Mouse (Mus musculus): Measurements from ENCODE around the gene Exosc10.

Gene Exosc10

DNA sequence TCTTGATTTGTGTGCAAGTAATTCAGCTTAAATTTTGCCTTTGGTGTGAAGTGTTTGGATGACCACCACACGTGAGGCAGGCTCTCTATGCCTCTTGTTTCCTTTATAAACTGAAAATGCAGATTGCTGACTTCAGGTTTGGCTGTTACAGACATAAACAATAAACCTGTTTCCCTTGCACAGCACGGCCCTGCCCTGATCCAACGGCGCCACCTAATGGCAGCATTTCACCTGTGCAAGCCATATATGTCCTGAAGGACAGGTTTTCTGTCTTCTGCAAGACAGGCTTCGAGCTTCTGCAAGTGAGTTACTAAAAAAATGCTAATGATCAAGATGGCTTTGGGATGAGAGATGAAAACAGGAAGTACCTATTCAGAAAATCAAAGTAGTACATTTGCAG lies 49.5 kb downstream of the Exosc10 start:
- 0 out of 2 replicates have a peak, but pooled peaks have one; percentile 35 for ATAC-seq (ENCODE audit: low TSS enrichment)

DNA sequence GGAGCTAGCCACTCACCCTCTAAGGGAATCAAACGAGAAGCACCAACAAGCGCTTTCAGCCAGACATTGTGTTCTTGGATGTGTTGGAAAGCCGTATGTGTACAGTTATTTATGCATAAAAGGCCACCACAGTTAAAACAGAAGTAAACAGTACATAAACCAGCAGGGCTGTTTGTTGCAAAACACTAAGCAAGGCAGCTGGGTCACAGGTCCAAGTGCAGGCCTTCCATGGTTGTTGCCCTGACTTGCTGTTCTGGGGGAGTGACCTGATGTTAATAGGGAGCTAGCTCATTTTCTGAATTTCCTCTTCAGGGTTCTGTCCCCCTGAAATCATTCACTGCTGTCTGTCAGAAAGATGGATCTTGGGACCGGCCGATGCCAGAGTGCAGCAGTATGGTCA lies 51.6 kb downstream of the Exosc10 start:
- ATAC-seq (ENCODE audit: low TSS enrichment) = no peak

DNA sequence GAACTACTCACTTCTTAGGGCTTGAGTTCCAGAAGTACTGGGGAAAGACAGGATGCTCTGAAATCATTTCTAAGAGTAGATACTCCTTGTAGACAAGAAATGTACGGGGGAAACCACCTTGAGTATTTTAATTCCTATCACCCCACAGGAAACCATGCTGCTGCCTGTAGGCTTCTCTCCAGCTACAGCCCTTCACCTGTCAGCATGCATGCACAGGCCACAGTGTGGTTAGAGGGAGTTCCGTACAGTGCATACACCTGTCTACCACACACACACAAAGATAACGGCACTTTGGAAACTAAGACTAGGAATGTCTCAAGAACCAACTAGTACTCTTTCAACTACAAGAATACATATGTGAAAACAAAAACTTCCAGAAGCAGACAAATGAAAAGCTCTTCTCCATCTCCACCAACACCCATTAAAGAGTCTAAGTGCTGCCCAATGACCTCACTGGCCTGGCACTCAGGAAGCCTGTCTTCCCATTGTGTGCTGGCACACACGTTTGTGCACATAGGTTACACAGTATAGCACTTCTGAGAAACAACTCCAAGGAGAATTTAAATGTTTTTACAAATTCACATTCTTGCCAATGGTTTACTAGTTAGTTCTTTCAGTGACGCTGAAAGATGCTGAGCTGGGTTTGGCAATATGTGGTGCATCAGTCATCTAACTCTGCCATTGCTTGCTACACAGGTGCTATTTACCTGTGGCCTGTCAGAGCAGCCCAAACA lies 52.6 kb downstream of the Exosc10 start:
- no peak for ATAC-seq (ENCODE audit: low TSS enrichment)

DNA sequence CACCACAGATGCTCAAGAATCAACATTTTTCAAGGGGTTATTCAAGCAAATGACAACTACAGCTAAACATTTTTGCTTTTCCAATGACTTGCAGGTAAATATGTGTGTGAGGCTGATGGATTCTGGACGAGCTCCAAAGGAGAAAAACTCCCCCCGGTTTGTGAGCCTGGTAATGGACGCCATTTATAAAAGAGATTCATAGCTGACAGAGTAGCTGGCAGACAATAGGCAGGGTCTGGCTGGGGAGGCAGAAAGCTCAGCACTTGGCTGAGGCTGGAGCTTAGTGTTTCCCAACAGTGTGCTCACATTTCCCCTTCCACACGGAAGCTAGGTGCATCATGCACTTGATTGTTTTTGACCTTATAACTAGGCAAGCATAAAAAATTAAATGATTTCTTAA lies 54.3 kb downstream of the Exosc10 start:
- ATAC-seq (ENCODE audit: low TSS enrichment) = no peak

DNA sequence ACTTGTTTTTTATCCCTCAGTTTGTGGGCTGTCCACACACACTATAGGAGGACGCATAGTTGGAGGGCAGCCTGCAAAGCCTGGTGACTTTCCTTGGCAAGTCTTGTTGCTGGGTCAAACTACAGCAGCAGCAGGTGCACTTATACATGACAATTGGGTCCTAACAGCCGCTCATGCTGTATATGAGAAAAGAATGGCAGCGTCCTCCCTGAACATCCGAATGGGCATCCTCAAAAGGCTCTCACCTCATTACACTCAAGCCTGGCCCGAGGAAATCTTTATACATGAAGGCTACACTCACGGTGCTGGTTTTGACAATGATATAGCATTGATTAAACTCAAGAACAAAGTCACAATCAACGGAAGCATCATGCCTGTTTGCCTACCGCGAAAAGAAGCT lies 55.5 kb downstream of the Exosc10 start:
- no peak for ATAC-seq (ENCODE audit: low TSS enrichment)

DNA sequence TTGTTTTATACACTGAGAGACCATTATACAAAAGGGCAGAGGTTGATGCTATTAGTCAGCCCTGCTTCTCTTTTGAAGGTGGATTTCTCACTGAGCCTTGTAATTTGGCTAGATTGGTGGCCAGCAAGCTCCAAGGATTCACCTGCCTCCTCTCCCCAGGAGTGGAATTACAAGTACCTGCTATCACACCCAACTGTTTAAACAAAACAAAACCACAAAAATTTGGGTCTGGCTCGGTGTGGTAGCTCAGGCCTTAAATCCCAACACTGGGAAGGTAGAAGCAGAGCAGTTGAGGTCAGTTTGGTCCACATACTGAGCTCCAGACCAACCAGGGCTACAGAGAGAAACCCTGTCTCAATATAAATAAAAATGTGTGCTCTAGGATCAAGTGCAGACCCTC lies 61.6 kb downstream of the Exosc10 start:
- no peak for ATAC-seq (ENCODE audit: low TSS enrichment)

DNA sequence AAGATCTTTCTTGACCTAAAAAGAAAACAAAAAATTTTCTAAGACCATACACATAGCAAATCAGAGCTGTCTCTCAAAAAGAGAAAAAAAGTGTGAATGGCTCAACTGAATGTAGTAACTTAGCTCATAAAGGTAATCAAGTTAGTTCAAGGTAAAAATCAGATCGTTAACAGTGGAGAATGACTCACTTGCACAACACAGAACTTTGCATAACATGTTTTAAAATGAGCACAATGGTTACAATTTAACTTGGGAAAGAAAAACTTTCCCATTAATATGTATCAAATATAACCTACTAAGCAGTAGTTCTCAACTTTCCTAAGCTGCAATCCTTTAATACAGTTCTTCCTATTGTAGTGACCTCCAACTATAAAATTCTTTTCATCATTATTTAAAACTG lies 62.5 kb downstream of the Exosc10 start:
- ATAC-seq (ENCODE audit: low TSS enrichment) = no peak

DNA sequence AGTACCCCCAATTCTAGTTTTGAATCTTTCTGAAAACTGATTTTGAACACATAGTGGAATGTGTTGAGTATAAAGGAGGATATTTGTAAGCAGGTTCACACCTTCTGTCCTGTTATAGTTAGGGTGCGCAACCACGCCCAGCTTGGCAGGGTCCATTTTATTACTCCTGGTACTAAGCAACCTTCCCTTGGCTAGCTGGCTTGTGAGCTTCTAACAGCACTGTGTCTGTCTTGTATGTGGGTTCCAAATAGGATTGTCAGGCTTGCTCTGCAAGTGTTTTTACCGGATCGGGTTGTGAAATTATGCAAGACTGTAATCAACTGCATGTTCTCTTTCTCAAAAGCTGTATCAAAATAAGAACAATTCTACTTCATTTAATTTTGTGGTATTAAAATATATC lies 64.3 kb downstream of the Exosc10 start:
- no peak for ATAC-seq (ENCODE audit: low TSS enrichment)

DNA sequence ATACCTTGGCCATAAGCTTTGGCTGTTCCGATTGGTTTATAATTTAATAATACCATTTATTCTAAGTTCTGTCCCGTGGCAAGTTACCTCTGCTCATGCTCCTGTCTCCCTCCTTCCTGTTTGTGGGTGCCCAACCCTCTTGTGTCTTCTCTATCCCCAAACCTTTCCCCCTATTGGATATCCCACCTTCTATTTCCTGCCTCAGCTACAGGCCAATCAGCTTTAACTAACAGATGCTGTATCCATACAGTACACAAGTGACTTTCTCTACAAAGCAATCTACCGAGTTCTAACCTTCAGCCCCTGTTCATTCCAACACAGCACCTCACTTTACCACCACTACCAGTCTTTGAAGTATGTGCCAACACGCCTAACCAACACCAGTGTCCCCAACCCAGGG lies 65.4 kb downstream of the Exosc10 start:
- no peak for ATAC-seq (ENCODE audit: low TSS enrichment)

DNA sequence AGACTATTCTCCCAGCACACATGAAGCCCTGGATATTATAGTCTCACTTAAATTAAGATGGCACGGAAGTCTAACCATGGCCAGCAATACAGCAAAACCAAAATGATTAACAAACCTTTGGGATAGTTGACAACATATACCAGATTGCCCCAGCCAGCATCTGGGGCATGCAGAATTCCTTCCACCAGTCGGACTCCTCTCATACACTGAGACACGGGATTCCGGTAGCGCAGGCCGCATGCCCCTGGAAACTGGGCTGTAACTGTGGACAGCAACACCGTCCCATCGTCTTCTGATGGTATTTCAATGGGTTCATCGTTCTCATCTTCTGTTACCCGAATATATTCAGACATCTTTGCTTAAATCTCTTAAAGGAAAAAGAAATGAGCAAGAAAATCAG lies 66.8 kb downstream of the Exosc10 start:
- ATAC-seq (ENCODE audit: low TSS enrichment) = no peak

DNA sequence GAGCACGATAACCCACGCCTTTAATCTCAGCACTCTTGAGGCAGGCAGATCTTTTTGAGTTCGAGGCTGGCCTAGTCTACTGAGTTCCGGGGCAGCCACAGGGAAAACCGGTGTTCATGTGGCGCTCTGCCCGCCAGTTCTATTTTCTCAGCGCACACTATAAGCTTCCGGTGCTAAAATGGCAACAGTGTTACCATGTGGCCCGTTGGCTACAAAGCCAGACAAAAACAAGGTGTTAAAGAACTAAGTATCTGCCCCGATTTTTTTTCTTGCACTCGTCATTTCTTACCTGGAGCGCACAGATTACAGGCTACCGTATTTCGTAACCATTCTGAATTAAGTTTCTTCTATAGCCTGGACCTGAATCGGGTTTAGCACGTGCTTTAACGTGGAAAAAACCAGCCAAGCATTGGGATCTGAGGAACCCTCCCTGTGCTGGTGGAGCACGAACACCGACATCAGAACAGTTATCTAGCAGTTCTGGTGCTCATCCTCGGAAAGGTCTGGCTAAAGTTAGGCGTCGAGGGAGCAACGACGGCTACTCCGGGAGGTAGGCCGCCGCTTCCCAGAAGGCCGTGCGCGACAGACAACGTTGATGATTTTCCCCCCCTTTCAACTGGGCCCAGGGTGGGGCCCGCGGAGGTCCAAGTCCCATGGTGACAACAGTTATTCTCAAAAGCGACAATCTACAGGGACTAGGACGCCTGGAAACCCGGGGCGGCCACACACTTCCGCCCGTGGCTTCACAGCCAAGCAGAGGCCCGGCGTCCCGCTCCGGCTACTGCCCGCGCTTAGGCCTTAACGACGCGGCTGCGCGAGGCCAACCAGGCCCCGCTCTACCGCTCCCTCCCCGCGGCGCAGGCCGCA lies 67.8 kb downstream of the Exosc10 start:
- ATAC-seq (ENCODE audit: low TSS enrichment) = peak; percentile 50

DNA sequence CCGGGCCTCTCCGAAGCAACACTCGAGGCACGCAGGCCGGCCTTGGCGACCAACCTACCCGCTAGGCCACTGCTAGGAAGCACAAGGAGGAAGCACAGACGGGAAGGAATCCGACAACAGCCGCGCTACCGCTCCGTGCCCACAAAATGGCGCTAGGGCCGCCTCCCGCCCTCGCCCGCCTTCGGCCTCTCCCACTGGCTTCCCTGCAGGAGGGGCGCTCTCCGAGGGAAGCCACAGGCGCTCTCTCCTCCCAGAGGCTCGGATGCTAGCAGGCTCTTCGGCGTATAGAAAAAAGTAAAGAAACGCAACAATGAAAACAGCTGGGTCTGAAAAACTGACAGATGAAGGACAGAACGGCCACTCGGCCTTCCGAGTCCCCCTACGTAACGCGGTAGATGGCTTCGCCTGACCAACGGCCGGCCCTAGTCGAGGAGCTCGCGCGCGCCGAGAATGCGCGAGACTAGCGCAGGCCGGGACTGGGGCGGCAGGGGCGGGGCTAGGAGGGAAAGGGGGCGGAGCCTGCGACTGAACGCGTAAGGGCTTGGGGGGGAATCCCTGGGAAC lies 68.5 kb downstream of the Exosc10 start, which contains the start of gene Tardbp:
TSS of gene Tardbp (minus strand) at position 397 of the 563 bp plus-strand sequence.
- peak; percentile 94 for ATAC-seq (ENCODE audit: low TSS enrichment)

DNA sequence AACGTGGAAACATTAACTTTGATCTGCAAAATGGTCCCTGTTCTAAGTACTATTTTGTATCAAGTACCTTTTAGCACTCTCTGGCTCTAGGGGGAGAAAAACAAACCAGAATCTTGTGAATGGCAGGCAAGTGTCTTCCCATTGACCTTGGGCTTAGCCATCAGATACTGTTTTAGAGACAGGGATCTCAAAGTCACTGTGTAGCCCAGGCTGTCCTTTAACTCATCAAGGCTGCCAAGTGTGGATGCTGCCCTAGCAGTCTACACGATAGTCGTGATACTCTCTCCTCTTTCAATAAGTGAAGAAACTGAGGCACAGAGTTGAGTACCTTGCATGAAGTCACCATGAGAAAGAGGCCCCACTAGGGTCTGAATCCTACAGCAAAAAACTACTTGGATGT lies 69.0 kb downstream of the Exosc10 start:
- 0 out of 2 replicates have a peak, but pooled peaks have one; percentile 14 for ATAC-seq (ENCODE audit: low TSS enrichment)
